Mouse (Mus musculus) adrenal gland, postnatal 14 days (tissue): Measurements from ENCODE around the gene Fpr2. TPM values are rescaled to one million over a fixed set of nuclear protein-coding genes. Genes with fewer than 3 reads are reported as not detected.
"Not testable (repeated sequence)": the region's sequence is repeated elsewhere in the genome, so short reads cannot be mapped to it uniquely, and the experiment has no call there.

Experiments used
- DNase-seq: peaks from one replicate; pipeline ENCODE4 v3.0.0; 2021; ENCODE audit warnings: mixed read lengths
- total RNA-seq: library from RNA; stranded (reverse); gene quantifications from 2 replicates; pipeline ENCODE4 v1.2.3, GENCODE M21; 2021

Fpr2 gene
- total RNA-seq, 1 experiment from 2014 or later: not detected

GRCm38 (mm10) chr17:17882672-17883071 lies 5.0 kb upstream of the Fpr2 start:
- DNase-seq: no peak

- no peak for DNase-seq
Observed at GRCm38 (mm10) chr17:17883840-17884239, 3.8 kb upstream of the Fpr2 start, which contains the start of gene Fpr1. Fpr1 (minus strand) TSS chr17:17883940.

GRCm38 (mm10) chr17:17889732-17890425 lies 2.3 kb downstream of the Fpr2 start:
- DNase-seq: no peak

- DNase-seq: peak; percentile 51
Observed at GRCm38 (mm10) chr17:17896039-17896438, 8.4 kb downstream of the Fpr2 start.

- DNase-seq: no peak
Observed at GRCm38 (mm10) chr17:17899268-17899667, 11.6 kb downstream of the Fpr2 start.

- no peak for DNase-seq
Observed at GRCm38 (mm10) chr17:17900768-17901167, 13.1 kb downstream of the Fpr2 start.

- DNase-seq: peak; percentile 94
Observed at GRCm38 (mm10) chr17:17909636-17910421, 22.2 kb downstream of the Fpr2 start.

- not testable (repeated sequence) for DNase-seq
Observed at GRCm38 (mm10) chr17:17912618-17913017, 25.0 kb downstream of the Fpr2 start.

- DNase-seq: no peak
Observed at GRCm38 (mm10) chr17:17917376-17917775, 29.8 kb downstream of the Fpr2 start.

- no peak for DNase-seq
Observed at GRCm38 (mm10) chr17:17917782-17918181, 30.2 kb downstream of the Fpr2 start.

Other genes starting within 250 kb of the Fpr2 start
- gene Vmn2r90, start 184.1 kb upstream of the Fpr2 start, total RNA-seq: not detected in 2 replicates
- 51.1 and 70.1 TPM in 2 replicates for gene Spaca6, start 60.7 kb upstream of the Fpr2 start, total RNA-seq
- not detected in 2 replicates for gene Has1, start 32.6 kb upstream of the Fpr2 start, total RNA-seq
- 0.33 TPM in 1 of 2 replicates, not detected in the other for gene Fpr1, start 3.9 kb upstream of the Fpr2 start, total RNA-seq
- gene Fpr3, start within 50 bp of the Fpr2 start, total RNA-seq: not detected in 2 replicates
- gene Fpr-rs4, start 133.9 kb downstream of the Fpr2 start, total RNA-seq: not detected in 2 replicates
- not detected in 2 replicates for gene Vmn2r124, start 161.6 kb downstream of the Fpr2 start, total RNA-seq
- not detected in 2 replicates for gene Vmn2r91, start 197.2 kb downstream of the Fpr2 start, total RNA-seq